Mouse (Mus musculus) heart, postnatal 4 days (tissue): Measurements from ENCODE around the gene Elfn2. TPM values are rescaled to one million over a fixed set of nuclear protein-coding genes. Genes with fewer than 3 reads are reported as not detected.

Experiments used
- total RNA-seq, 2 experiments: library from RNA; stranded (reverse); gene quantifications; 2 replicates each; pipeline ENCODE4 v1.2.3; 2021

The Elfn2 gene
- total RNA-seq, 2 experiments from 2014 or later: 0.95 to 1.3 TPM

Other genes starting within 250 kb of the Elfn2 start
- under 1 TPM; 0.27 to 0.41 TPM for gene Il2rb, start 223.5 kb downstream of the Elfn2 start, total RNA-seq
- gene C1qtnf6, start 187.4 kb downstream of the Elfn2 start, total RNA-seq: 10 to 100 TPM; 63.6 to 64.5 TPM
- gene Sstr3, start 174.1 kb downstream of the Elfn2 start, total RNA-seq: under 1 TPM; 0.07 TPM
- 1 to 10 TPM; 2.1 to 2.6 TPM for gene Rac2, start 146.0 kb downstream of the Elfn2 start, total RNA-seq
- gene Cyth4, start 121.7 kb downstream of the Elfn2 start, total RNA-seq: 1 to 10 TPM; 4.2 to 5.6 TPM
- gene Mfng, start 54.7 kb upstream of the Elfn2 start, total RNA-seq: 10 to 100 TPM; 17.6 to 18.1 TPM
- 10 to 100 TPM; 15.9 to 18.8 TPM for gene Card10, start 84.3 kb upstream of the Elfn2 start, total RNA-seq
- 10 to 100 TPM; 55.3 to 59.9 TPM for gene Cdc42ep1, start 123.9 kb upstream of the Elfn2 start, total RNA-seq
- not detected for gene Lgals2, start 136.8 kb upstream of the Elfn2 start, total RNA-seq
- 10 to 100 TPM; 47.1 to 47.6 TPM for gene Gga1, start 158.4 kb upstream of the Elfn2 start, total RNA-seq
- gene Gm49510, start 180.9 kb upstream of the Elfn2 start, total RNA-seq: under 1 TPM in 1 of 2 experiments, not detected in 1; 0.29 TPM
- 10 to 100 TPM in 1 of 2 experiments, 1 to 10 TPM in 1; 7.7 to 11.1 TPM for gene Sh3bp1, start 181.0 kb upstream of the Elfn2 start, total RNA-seq
- gene Pdxp, start 195.1 kb upstream of the Elfn2 start, total RNA-seq: 1 to 10 TPM; 9.3 to 9.4 TPM
- 100 to 1,000 TPM; 465 to 471 TPM for gene Lgals1, start 208.0 kb upstream of the Elfn2 start, total RNA-seq
- gene Nol12, start 216.2 kb upstream of the Elfn2 start, total RNA-seq: 10 to 100 TPM; 20.2 to 22.6 TPM
- gene Triobp, start 229.0 kb upstream of the Elfn2 start, total RNA-seq: 10 to 100 TPM; 59.0 to 68.2 TPM